Mouse (Mus musculus) hindbrain, embryonic 16.5 days (tissue): ENCODE measurements at regions not wholly inside any gene's neighbourhood (a gene's known extent, or its start where the extent isn't known, plus 50 kb on each side); places are given as distances from the start of the nearest gene placed in this dataset.

ENCODE experiments used
- ATAC-seq: fragments of 200-750 bp; cut with Nextera tagmentation; 2 replicates; pipeline ENCODE4 v1.8.0; 2017; ENCODE audit warnings: moderate TSS enrichment, moderate library complexity
- H3K27ac ChIP-seq: fragments of 300-500 bp; sonication (generic); 2 replicates; pipeline ENCODE4 v1.5.1; 2014; ENCODE audit warnings: low read depth, mild to moderate bottlenecking, control low read depth, low read length, moderate library complexity
- H3K27me3 ChIP-seq: fragments of 300-500 bp; sonication (generic); replicated peaks from 2 replicates; pipeline ENCODE4 v1.6.1; 2014; ENCODE audit warnings: low read length; ENCODE audit not compliant: control insufficient read depth, insufficient read depth
- H3K36me3 ChIP-seq: fragments of 300-500 bp; sonication (generic); 2 replicates; pipeline ENCODE4 v1.6.1; 2014; ENCODE audit warnings: mild to moderate bottlenecking, low read length, moderate library complexity, mixed read lengths; ENCODE audit not compliant: control insufficient read depth, insufficient read depth
- H3K4me1 ChIP-seq: fragments of 300-500 bp; sonication (generic); 2 replicates; pipeline ENCODE4 v1.6.1; 2014; ENCODE audit warnings: low read depth, low read length; ENCODE audit not compliant: control insufficient read depth, insufficient read depth
- H3K4me2 ChIP-seq: fragments of 300-500 bp; sonication (generic); 2 replicates; pipeline ENCODE4 v1.6.1; 2014; ENCODE audit warnings: mild to moderate bottlenecking, low read length, control low read depth, moderate library complexity
- H3K4me3 ChIP-seq: fragments of 300-500 bp; sonication (generic); 2 replicates; pipeline ENCODE4 v1.5.1; 2014; ENCODE audit warnings: mild to moderate bottlenecking, low read length, control low read depth, moderate library complexity
- H3K9ac ChIP-seq: fragments of 300-500 bp; sonication (generic); 2 replicates; pipeline ENCODE4 v1.6.1; 2014; ENCODE audit warnings: low read depth, mild to moderate bottlenecking, control low read depth, low read length, moderate library complexity
- H3K9me3 ChIP-seq: fragments of 300-500 bp; sonication (generic); 2 replicates; pipeline ENCODE4 v1.6.1; 2014; ENCODE audit warnings: mild to moderate bottlenecking, low read length, moderate library complexity; ENCODE audit not compliant: control insufficient read depth
- whole genome bisulfite sequencing: fragments of 180-500 bp; shearing (Covaris S2); extraction: QIAGEN DNeasy Blood & Tissue Kit; methylation state at CpG from one replicate; pipeline ENCODE4 v1.1.7; 2014; 5-methylcytosine and 5-hydroxymethylcytosine counted together

DNA sequence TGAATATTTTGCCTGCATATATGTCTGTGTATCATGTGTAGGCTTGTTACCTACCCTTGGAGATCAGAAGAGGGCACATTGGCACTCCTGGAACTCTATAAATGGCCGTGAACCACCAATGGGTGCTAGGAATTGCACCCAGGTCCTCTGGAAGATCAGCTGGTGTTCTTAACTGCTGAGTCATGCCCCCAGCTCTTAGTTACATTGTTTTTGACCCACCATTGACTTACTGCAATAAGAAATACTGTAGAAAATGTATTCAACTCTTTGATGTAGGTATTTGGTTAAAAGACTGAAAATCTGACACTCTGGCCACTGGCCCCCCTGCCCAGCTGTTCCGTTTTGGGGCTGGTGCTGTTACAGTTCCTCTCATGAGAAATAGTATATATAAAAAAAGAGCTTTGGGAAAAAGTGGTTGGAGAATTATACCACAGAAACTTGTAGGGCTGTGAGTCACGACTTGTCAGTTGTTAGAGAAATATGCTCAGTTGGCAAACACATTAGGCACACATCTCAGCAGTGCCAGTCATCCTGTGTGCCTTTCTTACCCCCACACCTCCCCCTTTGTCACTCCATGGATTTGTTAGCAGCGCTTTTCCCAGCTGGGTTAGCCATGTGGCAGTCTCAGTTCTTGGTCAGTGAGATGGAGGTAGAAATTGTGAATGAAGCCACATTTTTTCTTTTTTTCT is 58.4 kb upstream of the Arhgap32 start:
- Histone ChIP-seq H3K4me1 (peaks cover 3% of the 10 kb centered on the region; the same call in 1 of the 2 replicates), H3K9me3 (no peaks in the 10 kb centered on the region), H3K27me3 (no peaks in the 10 kb centered on the region), H3K4me3 (no peak overlapping the region), H3K27ac (no peak overlapping the region), H3K4me2 (no peak overlapping the region), H3K36me3 (no peaks in the 10 kb centered on the region), H3K9ac (no peak overlapping the region)
- WGBS: 83% methylated on average over 4 of the region's 4 CpGs
- ATAC-seq: no peak

DNA sequence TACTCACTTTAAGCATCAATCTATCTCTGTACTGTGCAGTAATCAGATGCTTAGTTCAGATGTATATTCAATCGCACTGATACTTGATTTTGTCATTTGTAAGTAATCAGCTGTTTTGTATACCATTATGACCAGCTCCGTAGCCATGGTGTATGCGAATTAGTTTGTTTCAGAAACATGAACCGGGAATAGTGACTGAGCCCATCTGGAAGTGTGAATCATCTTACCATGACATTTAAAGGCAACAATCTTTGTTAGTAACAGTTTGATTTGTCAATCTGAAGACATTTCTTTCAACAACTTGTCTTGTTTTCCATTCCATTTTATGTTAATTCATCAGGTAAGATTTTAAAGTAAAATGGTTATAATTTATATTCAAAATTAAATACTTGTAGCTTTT is 53.2 kb upstream of the Arhgap32 start:
- Histone ChIP-seq H3K9ac (no peak overlapping the region), H3K4me3 (no peak overlapping the region), H3K9me3 (no peaks in the 10 kb centered on the region), H3K4me1 (no peaks in the 10 kb centered on the region), H3K27me3 (no peaks in the 10 kb centered on the region), H3K27ac (no peak overlapping the region), H3K36me3 (no peaks in the 10 kb centered on the region), H3K4me2 (no peak overlapping the region)
- WGBS: 56% methylated on average over 4 of the region's 4 CpGs
- no peak for ATAC-seq

DNA sequence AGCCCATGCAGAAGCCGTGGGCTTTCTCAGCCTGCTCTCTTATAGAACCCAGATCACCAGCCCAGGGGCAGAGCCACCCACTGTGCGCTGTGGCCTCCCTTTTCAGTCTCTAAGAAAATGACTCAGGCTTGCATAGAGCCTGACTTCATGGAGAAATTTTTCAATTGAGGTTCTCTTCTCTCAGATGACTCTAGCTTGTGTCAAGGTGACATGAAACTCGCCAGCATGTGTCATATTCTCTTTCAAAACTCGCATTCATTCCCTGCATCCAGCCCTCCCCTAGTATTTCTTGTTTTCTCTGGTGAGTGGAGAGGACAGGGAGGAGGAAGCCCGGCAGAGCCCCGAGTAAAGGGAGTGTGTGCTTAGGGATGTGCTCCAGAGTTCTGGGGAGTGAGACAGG is 52.4 kb upstream of the Arhgap32 start:
- no peaks in the 10 kb centered on the region for H3K27me3 ChIP-seq
- H3K27ac ChIP-seq: no peak overlapping the region
- H3K4me1 ChIP-seq: no peaks in the 10 kb centered on the region
- no peak for ATAC-seq
- whole genome bisulfite sequencing: 55% methylated on average over 6 of the region's 6 CpGs
- H3K9me3 ChIP-seq: no peaks in the 10 kb centered on the region
- H3K36me3 ChIP-seq: no peaks in the 10 kb centered on the region
- H3K4me3 ChIP-seq: no peak overlapping the region
- no peak overlapping the region for H3K4me2 ChIP-seq
- H3K9ac ChIP-seq: no peak overlapping the region; the same call in 1 of the 2 replicates

DNA sequence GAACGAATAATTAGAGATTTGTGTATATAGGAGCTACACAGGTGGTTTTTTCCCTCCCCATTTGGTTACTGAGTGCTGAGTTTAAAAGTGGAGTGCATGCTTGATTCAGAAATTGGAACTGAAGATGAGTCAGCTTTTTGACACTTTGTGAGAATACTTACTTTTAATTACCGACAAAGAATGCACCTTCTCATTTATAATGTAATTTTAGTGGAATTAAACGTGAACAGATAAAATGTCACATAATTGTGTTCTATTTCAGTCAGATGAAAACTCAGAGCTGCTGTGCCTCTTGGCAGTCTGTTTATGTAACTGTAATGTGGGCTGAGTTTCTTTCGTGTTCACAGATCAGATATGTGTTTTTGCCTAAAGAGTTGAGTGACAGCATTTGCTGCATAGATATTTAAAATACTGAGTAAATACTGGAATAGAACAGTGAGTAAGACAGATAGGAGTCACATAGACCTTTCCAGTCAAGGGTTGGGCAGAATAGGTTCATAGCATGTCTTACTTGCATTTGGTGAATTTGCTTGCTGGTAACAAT is 51.9 kb upstream of the Arhgap32 start:
- no peak overlapping the region for H3K27ac ChIP-seq
- no peak overlapping the region for H3K4me2 ChIP-seq
- no peaks in the 10 kb centered on the region for H3K9me3 ChIP-seq
- no peaks in the 10 kb centered on the region for H3K27me3 ChIP-seq
- no peaks in the 10 kb centered on the region for H3K36me3 ChIP-seq
- H3K4me3 ChIP-seq: no peak overlapping the region
- no peak overlapping the region for H3K9ac ChIP-seq
- no peaks in the 10 kb centered on the region for H3K4me1 ChIP-seq
- no peak for ATAC-seq
- 88% methylated on average over 4 of the region's 4 CpGs for WGBS
